Mouse (Mus musculus): Measurements from ENCODE around the gene Dvl2. TPM values are rescaled to one million over a fixed set of nuclear protein-coding genes. Genes with fewer than 3 reads are reported as not detected.

Dvl2 gene
- total and polyA plus RNA-seq, 3 experiments, result 32.7 to 71.8 (median 49.6) TPM

- peaks cover 67% of the 10 kb centered on the region for H3K27me3 ChIP-seq (ENCODE audit: insufficient read depth, low read length)
- ATAC-seq (ENCODE audit: extremely low read depth, insufficient number of reproducible peaks, low FRiP score, poor library complexity, severe bottlenecking) (no peak), DNase-seq (ENCODE audit: low spot score) (no peak)
- TF ChIP-seq CTCF (IDR thresholded peaks at IDR 0.05; ENCODE audit: low read depth, low read length), result no peak
- no peak for TF ChIP-seq POLR2AphosphoS5 (IDR thresholded peaks at IDR 0.05; ENCODE audit: insufficient replicate concordance, low read depth, low read length)
- no peak for TF ChIP-seq GATA1 (IDR thresholded peaks at IDR 0.05; ENCODE audit: borderline replicate concordance, low read length)
- no peak for TF ChIP-seq GATA2 (IDR thresholded peaks at IDR 0.05; ENCODE audit: borderline replicate concordance, low read depth, low read length)
- TF ChIP-seq TAL1 (conservative IDR thresholded peaks at IDR 0.05; ENCODE audit: low read depth, low read length), result no peak
- no peaks in the 10 kb centered on the region for H3K9me3 ChIP-seq (replicated peaks)
- H3K4me3 ChIP-seq (ENCODE audit: low read depth, low read length), result no peak overlapping the region; the same call in 1 of the 2 replicates
- peaks cover 13% of the 10 kb centered on the region for H3K36me3 ChIP-seq (replicated peaks)
- H3K4me1 ChIP-seq (ENCODE audit: insufficient read depth, low read depth, low read length), result peaks cover 36% of the 10 kb centered on the region
Measured at GRCm38 (mm10) chr11:70027397-70027796, 27.0 kb downstream of the Dvl2 start.

DNA sequence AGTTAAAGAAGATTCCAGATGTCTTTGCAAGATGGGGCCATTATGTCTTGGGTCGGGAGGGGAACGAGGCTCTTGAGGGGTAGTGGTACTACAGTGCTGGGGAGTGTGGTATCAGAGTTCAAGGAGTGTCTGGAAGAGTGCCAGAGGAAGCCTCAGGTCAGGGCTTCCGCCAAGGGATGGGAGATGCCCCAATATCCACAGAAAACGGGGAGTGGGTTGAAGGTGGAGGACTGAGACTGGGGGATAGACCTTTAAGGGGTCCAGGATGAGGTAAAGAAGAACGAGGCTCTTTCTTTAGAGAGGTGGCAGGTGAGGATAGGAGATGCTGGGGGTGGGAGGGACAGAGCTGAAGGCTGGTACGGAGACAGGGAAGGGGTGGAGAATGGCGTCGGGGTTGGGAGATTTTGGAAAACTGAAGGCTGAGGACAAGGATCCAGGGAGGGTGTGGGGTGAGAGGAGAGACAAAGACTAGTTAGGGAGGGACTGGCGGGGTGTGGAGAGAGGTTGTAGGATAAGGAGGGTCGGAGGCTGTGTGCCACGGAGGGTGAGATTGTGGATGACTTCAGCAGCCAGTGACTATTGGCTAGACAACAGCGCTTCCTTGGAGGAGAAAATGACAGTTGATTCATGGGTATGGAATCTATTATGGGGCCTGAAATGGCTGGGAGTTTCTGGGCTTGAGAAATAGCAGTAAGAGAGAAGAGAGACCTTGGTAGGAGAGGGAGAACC is 28.2 kb downstream of the Dvl2 start:
- H3K36me3 ChIP-seq (replicated peaks), result peaks cover 13% of the 10 kb centered on the region
- peaks cover 34% of the 10 kb centered on the region for H3K4me1 ChIP-seq (ENCODE audit: insufficient read depth, low read depth, low read length)
- no peaks in the 10 kb centered on the region for H3K9me3 ChIP-seq (replicated peaks)
- peaks cover 64% of the 10 kb centered on the region for H3K27me3 ChIP-seq (ENCODE audit: insufficient read depth, low read length)
- DNase-seq (ENCODE audit: low spot score) (no peak), ATAC-seq (ENCODE audit: extremely low read depth, insufficient number of reproducible peaks, low FRiP score, poor library complexity, severe bottlenecking) (no peak)
- no peak overlapping the region for H3K4me3 ChIP-seq (ENCODE audit: low read depth, low read length)
- TF ChIP-seq CTCF (IDR thresholded peaks at IDR 0.05; ENCODE audit: low read depth, low read length), result no peak
- TF ChIP-seq GATA1 (IDR thresholded peaks at IDR 0.05; ENCODE audit: borderline replicate concordance, low read length), result no peak
- TF ChIP-seq TAL1 (conservative IDR thresholded peaks at IDR 0.05; ENCODE audit: low read depth, low read length), result no peak
- no peak for TF ChIP-seq POLR2AphosphoS5 (IDR thresholded peaks at IDR 0.05; ENCODE audit: insufficient replicate concordance, low read depth, low read length)
- TF ChIP-seq GATA2 (IDR thresholded peaks at IDR 0.05; ENCODE audit: borderline replicate concordance, low read depth, low read length), result no peak

GRCm38 (mm10) chr11:70029130-70029801 is 28.9 kb downstream of the Dvl2 start:
- Histone ChIP-seq H3K4me3 (ENCODE audit: low read depth, low read length) (no peak overlapping the region), H3K9me3 (replicated peaks) (no peaks in the 10 kb centered on the region), H3K36me3 (replicated peaks) (peaks cover 13% of the 10 kb centered on the region), H3K4me1 (ENCODE audit: insufficient read depth, low read depth, low read length) (peaks cover 32% of the 10 kb centered on the region), H3K27me3 (ENCODE audit: insufficient read depth, low read length) (peaks cover 57% of the 10 kb centered on the region)
- ATAC-seq (ENCODE audit: extremely low read depth, insufficient number of reproducible peaks, low FRiP score, poor library complexity, severe bottlenecking), result no peak
- no peak for DNase-seq (ENCODE audit: low spot score)
- TF ChIP-seq GATA2 (IDR thresholded peaks at IDR 0.05; ENCODE audit: borderline replicate concordance, low read depth, low read length) (no peak), TAL1 (conservative IDR thresholded peaks at IDR 0.05; ENCODE audit: low read depth, low read length) (no peak), GATA1 (IDR thresholded peaks at IDR 0.05; ENCODE audit: borderline replicate concordance, low read length) (no peak)

GRCm38 (mm10) chr11:70029829-70030550 is 29.6 kb downstream of the Dvl2 start:
- no peak overlapping the region for H3K4me3 ChIP-seq (ENCODE audit: low read depth, low read length)
- peaks cover 32% of the 10 kb centered on the region for H3K4me1 ChIP-seq (ENCODE audit: insufficient read depth, low read depth, low read length)
- ATAC-seq (ENCODE audit: extremely low read depth, insufficient number of reproducible peaks, low FRiP score, poor library complexity, severe bottlenecking) (no peak), DNase-seq (ENCODE audit: low spot score) (no peak)
- no peak for TF ChIP-seq TAL1 (conservative IDR thresholded peaks at IDR 0.05; ENCODE audit: low read depth, low read length)
- no peak for TF ChIP-seq CTCF (IDR thresholded peaks at IDR 0.05; ENCODE audit: low read depth, low read length)
- TF ChIP-seq GATA1 (IDR thresholded peaks at IDR 0.05; ENCODE audit: borderline replicate concordance, low read length), result no peak
- TF ChIP-seq GATA2 (IDR thresholded peaks at IDR 0.05; ENCODE audit: borderline replicate concordance, low read depth, low read length), result no peak
- no peak for TF ChIP-seq POLR2AphosphoS5 (IDR thresholded peaks at IDR 0.05; ENCODE audit: insufficient replicate concordance, low read depth, low read length)
- no peaks in the 10 kb centered on the region for H3K9me3 ChIP-seq (replicated peaks)
- H3K27me3 ChIP-seq (ENCODE audit: insufficient read depth, low read length), result peaks cover 50% of the 10 kb centered on the region
- peaks cover 13% of the 10 kb centered on the region for H3K36me3 ChIP-seq (replicated peaks)

DNA sequence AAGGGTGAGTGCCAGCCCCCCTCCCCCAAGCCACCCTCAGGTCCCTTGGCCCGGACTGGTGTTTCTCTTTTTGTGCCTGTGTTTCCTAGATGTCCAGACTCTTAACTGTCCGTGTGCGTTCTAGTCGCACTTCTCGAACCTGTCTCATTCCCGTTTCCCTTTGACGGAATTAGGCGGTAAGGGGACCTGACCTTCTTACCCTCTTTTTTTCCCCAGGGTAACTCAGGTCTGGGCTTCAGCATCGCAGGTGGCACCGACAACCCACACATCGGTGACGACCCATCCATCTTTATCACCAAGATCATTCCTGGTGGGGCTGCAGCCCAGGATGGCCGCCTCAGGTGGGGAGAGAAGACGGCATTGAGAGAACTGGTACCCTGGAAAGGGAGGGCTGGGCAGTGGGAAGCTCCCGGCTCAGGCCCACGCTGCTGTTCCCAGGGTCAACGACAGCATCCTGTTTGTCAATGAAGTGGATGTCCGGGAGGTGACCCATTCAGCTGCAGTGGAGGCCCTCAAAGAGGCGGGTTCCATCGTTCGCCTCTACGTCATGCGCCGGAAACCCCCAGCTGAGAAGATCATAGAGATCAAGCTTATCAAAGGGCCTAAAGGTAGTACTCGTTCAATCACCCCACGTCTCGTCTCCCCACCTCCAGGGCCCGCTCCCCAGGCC is 30.4 kb downstream of the Dvl2 start:
- H3K36me3 ChIP-seq (replicated peaks), result peaks cover 13% of the 10 kb centered on the region
- H3K9me3 ChIP-seq (replicated peaks), result no peaks in the 10 kb centered on the region
- no peak overlapping the region for H3K4me3 ChIP-seq (ENCODE audit: low read depth, low read length)
- ATAC-seq (ENCODE audit: extremely low read depth, insufficient number of reproducible peaks, low FRiP score, poor library complexity, severe bottlenecking) (no peak), DNase-seq (ENCODE audit: low spot score) (no peak)
- TF ChIP-seq TAL1 (conservative IDR thresholded peaks at IDR 0.05; ENCODE audit: low read depth, low read length), result no peak
- H3K27me3 ChIP-seq (ENCODE audit: insufficient read depth, low read length), result peaks cover 42% of the 10 kb centered on the region
- peaks cover 32% of the 10 kb centered on the region for H3K4me1 ChIP-seq (ENCODE audit: insufficient read depth, low read depth, low read length)

GRCm38 (mm10) chr11:70031321-70031670 is 30.9 kb downstream of the Dvl2 start:
- Histone ChIP-seq H3K27me3 (ENCODE audit: insufficient read depth, low read length) (peaks cover 37% of the 10 kb centered on the region), H3K36me3 (replicated peaks) (peaks cover 13% of the 10 kb centered on the region), H3K4me1 (ENCODE audit: insufficient read depth, low read depth, low read length) (peaks cover 32% of the 10 kb centered on the region), H3K9me3 (replicated peaks) (no peaks in the 10 kb centered on the region), H3K4me3 (ENCODE audit: low read depth, low read length) (no peak overlapping the region)
- ATAC-seq (ENCODE audit: extremely low read depth, insufficient number of reproducible peaks, low FRiP score, poor library complexity, severe bottlenecking) (no peak), DNase-seq (ENCODE audit: low spot score) (no peak)
- TF ChIP-seq GATA2 (IDR thresholded peaks at IDR 0.05; ENCODE audit: borderline replicate concordance, low read depth, low read length), result no peak

All from G1E (cell line).